Mouse (Mus musculus) adrenal gland, postnatal 4 days (tissue): ENCODE measurements around the gene Ss18l2. TPM values are rescaled to one million over a fixed set of nuclear protein-coding genes. Genes with fewer than 3 reads are reported as not detected.

Experiments
- DNase-seq, 2 experiments: peaks; one replicate each; pipeline ENCODE4 v3.0.0; 2021 to 2022; ENCODE audit warnings: low spot score in 2 of 2, mixed read lengths in 2 of 2
- total RNA-seq, 2 experiments: library from RNA; stranded (reverse); gene quantifications; 2 replicates each; pipeline ENCODE4 v1.2.3; 2021

The Ss18l2 gene
- total RNA-seq, 2 experiments from 2014 or later, result 52.6 to 52.8 TPM

- DNase-seq, result no peak
Measured at GRCm38 (mm10) chr9:121757835-121758814, 48.0 kb downstream of the Ss18l2 start.

GRCm38 (mm10) chr9:121759091-121760081 lies 49.3 kb downstream of the Ss18l2 start, which contains the start of gene Zfp651:
Gene Zfp651, plus strand, starts transcription at chr9:121759330.
- DNase-seq, result peak in 1 of 2 experiments; percentile 55

- DNase-seq, result peak; percentile 51 to 68
Measured at GRCm38 (mm10) chr9:121760271-121761090, 50.4 kb downstream of the Ss18l2 start.

- no peak for DNase-seq
Measured at GRCm38 (mm10) chr9:121761091-121761665, 51.0 kb downstream of the Ss18l2 start.

GRCm38 (mm10) chr9:121761787-121762186 lies 51.7 kb downstream of the Ss18l2 start:
- no peak for DNase-seq

GRCm38 (mm10) chr9:121762248-121762647 lies 52.1 kb downstream of the Ss18l2 start:
- DNase-seq, result no peak

GRCm38 (mm10) chr9:121762761-121763160 lies 52.6 kb downstream of the Ss18l2 start:
- DNase-seq, result no peak

Other genes starting within 250 kb of the Ss18l2 start
- gene Cck, start 214.6 kb upstream of the Ss18l2 start, total RNA-seq, result 1 to 10 TPM in 1 of 2 experiments, under 1 TPM in 1; 0.67 to 1.5 TPM
- under 1 TPM in 1 of 2 experiments, not detected in 1; 0.31 TPM for gene Lyzl4, start 68.2 kb upstream of the Ss18l2 start, total RNA-seq
- 1 to 10 TPM in 1 of 2 experiments, under 1 TPM in 1; 0.64 to 1.7 TPM for gene Vipr1, start 67.6 kb upstream of the Ss18l2 start, total RNA-seq
- 1 to 10 TPM; 6.0 to 8.8 TPM for gene Sec22c, start 4.8 kb upstream of the Ss18l2 start, total RNA-seq
- gene Nktr, start 8.8 kb downstream of the Ss18l2 start, total RNA-seq, result 100 to 1,000 TPM; 102 to 124 TPM
- gene Zfp651, start 49.0 kb downstream of the Ss18l2 start, total RNA-seq, result 10 to 100 TPM; 66.6 to 72.6 TPM
- 1 to 10 TPM; 1.9 to 3.8 TPM for gene Klhl40, start 67.3 kb downstream of the Ss18l2 start, total RNA-seq
- 1 to 10 TPM; 1.5 to 4.5 TPM for gene Hhatl, start 82.2 kb downstream of the Ss18l2 start, total RNA-seq
- 1 to 10 TPM; 1.8 to 2.8 TPM for gene Ccdc13, start 129.1 kb downstream of the Ss18l2 start, total RNA-seq
- gene Higd1a, start 148.0 kb downstream of the Ss18l2 start, total RNA-seq, result 10 to 100 TPM; 63.8 to 68.9 TPM
- gene Ackr2, start 188.0 kb downstream of the Ss18l2 start, total RNA-seq, result 1 to 10 TPM in 1 of 2 experiments, under 1 TPM in 1; 0.90 to 1.6 TPM
- 10 to 100 TPM in 1 of 2 experiments, under 1 TPM in 1; 0.92 to 12.2 TPM for gene Cyp8b1, start 206.0 kb downstream of the Ss18l2 start, total RNA-seq
- gene Fam198a, start 240.7 kb downstream of the Ss18l2 start, total RNA-seq, result 1 to 10 TPM; 6.8 to 8.4 TPM